Mouse (Mus musculus): ENCODE measurements around the gene Prkd2.

DNA sequence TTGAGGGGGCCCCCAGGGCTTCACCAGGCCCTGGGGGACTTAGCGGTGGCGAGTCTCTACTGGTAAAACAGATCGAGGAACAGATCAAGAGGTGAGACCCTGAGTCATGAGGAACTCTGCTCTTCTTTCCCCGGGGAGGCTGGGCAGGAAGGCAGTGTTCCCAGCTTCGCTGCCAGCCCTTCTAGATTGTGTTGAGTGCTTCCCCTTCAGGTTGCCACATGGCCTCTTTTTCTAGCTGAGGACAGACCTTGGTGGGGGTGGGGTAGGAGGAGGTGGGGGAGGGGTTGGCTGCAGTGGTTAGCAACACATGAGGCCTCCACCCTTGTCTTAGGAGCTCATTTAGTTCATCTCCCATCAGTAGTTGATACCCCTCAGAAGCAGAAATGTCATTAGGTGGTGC, 16.1 kb upstream of the Prkd2 start:
- TF ChIP-seq CTCF (IDR thresholded peaks at IDR 0.05; ENCODE audit: insufficient read depth, low read length) (no peak), POLR2A (IDR thresholded peaks at IDR 0.05; ENCODE audit: borderline replicate concordance, extremely low read depth, low read depth, low read length) (no peak)
